Mouse (Mus musculus): ENCODE data around the gene G6pc3.

DNA sequence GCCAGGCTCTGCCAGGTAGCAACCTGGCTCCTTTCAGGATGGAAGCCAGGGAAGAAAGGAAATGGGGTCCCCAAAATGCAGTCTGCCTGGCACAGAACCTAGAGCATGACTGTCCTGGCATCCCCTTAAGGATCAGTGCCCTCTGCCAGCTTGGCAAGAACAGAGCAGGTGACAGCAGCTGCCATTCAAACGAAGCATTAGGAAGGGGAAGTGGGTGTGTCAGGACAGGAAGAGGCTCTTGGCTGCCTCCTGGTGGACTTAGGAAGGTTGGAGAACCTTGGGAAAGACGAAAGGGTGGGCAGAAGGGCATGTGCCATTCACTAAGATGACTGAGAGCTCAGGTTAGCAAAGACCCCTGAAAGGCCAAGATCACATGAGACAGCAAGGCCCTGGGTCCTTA lies 20.3 kb downstream of the G6pc3 start:
- TF ChIP-seq POLR2A (IDR thresholded peaks at IDR 0.05; ENCODE audit: extremely low read depth, insufficient read depth, low read length) = no peak
- TF ChIP-seq CTCF (IDR thresholded peaks at IDR 0.05; ENCODE audit: extremely low read depth, insufficient read depth, low read length) = peak; percentile 63
